Mouse (Mus musculus) olfactory bulb, adult 2 months (tissue): Measurements from ENCODE around the gene Fam163a.

Experiments
- CTCF ChIP-seq: fragments of 200-500 bp; IDR thresholded peaks from 2 replicates; pipeline ENCODE4 v1.5.1; 2012; ENCODE audit warnings: low read depth, mild to moderate bottlenecking, low read length, moderate library complexity; ENCODE audit not compliant: insufficient read depth
- POLR2A ChIP-seq: fragments of 200-500 bp; IDR thresholded peaks from 2 replicates; pipeline ENCODE4 v1.6.1; 2012; ENCODE audit warnings: mild to moderate bottlenecking, low read depth, low read length, moderate library complexity; ENCODE audit not compliant: insufficient read depth

DNA sequence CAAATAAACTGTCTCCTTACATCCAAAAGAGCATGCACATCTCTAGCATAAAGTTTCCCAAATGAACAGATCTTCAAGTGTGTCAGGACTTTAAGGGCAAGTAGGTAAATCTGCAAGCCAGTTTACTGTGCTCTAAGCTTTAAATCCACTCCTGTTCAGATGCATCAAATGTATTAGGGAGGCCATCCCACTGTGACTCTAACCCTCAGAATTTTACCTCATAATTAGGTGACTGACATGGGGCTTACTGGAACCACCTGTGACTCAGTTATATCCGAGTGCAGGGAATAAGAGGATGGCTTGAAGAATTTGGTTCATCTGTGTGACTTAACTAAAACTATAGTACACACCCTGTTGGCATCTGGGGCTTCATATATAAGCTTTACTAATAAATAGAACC, 170.2 kb downstream of the Fam163a start:
- TF ChIP-seq CTCF (no peak), POLR2A (no peak)
